In the genomic region with DNA sequence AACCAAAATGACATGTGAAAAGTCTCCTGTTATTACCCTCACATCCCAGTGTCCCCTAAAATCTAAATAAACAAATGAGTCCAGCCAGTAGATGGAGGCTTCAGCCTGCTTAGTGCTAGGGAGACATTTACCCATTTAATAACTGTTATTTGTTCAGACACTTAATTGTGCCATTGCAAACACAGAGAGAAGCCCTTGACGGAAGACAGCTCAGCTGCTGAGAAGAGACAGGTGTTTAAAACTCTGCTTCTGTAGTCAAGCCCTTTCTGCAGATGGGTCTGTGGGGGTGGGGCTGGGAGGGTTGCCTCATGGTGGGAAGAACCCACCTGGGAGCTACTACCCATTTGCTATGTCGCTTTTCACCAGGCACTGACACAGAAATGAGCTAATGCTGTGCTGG, we compare ENCODE assay signal across 14 mouse cellular contexts.
"Had no signal": no experiment of that assay in that cellular context is flagged by ENCODE, and none has a peak within 500 bp of the region (broad histone marks: within the 10 kb centered on the region; RNA-seq: fewer than 3 reads in every experiment).

No protein-coding gene starts in this region.

- DNase-seq: kidney, adult 11 months; kidney, adult 9 months; kidney, postnatal 36 days; lung, adult 2 months; lung, postnatal 36 days; right cerebral cortex, postnatal 14 days; thymus, postnatal 14 days had no signal

- H3K27ac ChIP-seq: kidney, postnatal 0 days; limb, embryonic 10.5 days; liver, embryonic 15.5 days; neural tube, embryonic 13.5 days; stomach, embryonic 15.5 days had no signal

- H3K27me3 ChIP-seq: liver, embryonic 15.5 days; neural tube, embryonic 13.5 days; stomach, embryonic 15.5 days had no signal

- H3K9me3 ChIP-seq: limb, embryonic 10.5 days; liver, embryonic 15.5 days; neural tube, embryonic 13.5 days; stomach, embryonic 15.5 days had no signal

- H3K4me1 ChIP-seq: limb, embryonic 10.5 days; liver, embryonic 15.5 days; neural tube, embryonic 13.5 days; stomach, embryonic 15.5 days had no signal

- ATAC-seq: lung, postnatal 0 days had no signal

- H3K9ac ChIP-seq: liver, embryonic 15.5 days; neural tube, embryonic 13.5 days; stomach, embryonic 15.5 days had no signal

- H3K4me2 ChIP-seq: liver, embryonic 11.5 days; liver, embryonic 15.5 days; neural tube, embryonic 13.5 days; stomach, embryonic 15.5 days had no signal

- H3K36me3 ChIP-seq: limb, embryonic 10.5 days; liver, embryonic 15.5 days; neural tube, embryonic 13.5 days; stomach, embryonic 15.5 days had no signal

- H3K4me3 ChIP-seq: limb, embryonic 10.5 days; liver, embryonic 15.5 days; neural tube, embryonic 13.5 days; stomach, embryonic 15.5 days had no signal
